Mouse (Mus musculus) 3T3-L1 (cell line): ENCODE data around the gene Mrps5.
"Not testable (repeated sequence)": the region's sequence is repeated elsewhere in the genome, so short reads cannot be mapped to it uniquely, and the experiment has no call there.

Source experiments
- DNase-seq: peaks from one replicate; pipeline ENCODE4 v3.0.0-alpha.2; 2015; ENCODE audit warnings: low read depth, low spot score

The Mrps5 gene

GRCm38 (mm10) chr2:127586694-127587513, at the start of gene Mrps5, which contains the start of gene Zfp661:
TSS of gene Mrps5 (plus strand) at chr2:127587222.
TSS of gene Zfp661 (minus strand) at chr2:127587094.
- peak; percentile 85 for DNase-seq

- DNase-seq, result peak; percentile 51
Measured at GRCm38 (mm10) chr2:127537548-127537947, 49.5 kb upstream of the Mrps5 start.

- DNase-seq, result peak; percentile 21
Measured at GRCm38 (mm10) chr2:127539494-127539893, 47.5 kb upstream of the Mrps5 start.

- DNase-seq, result no peak
Measured at GRCm38 (mm10) chr2:127541185-127541584, 45.8 kb upstream of the Mrps5 start, which contains the start of gene Prom2. TSS of gene Prom2 (minus strand) at chr2:127541467.

GRCm38 (mm10) chr2:127541697-127542096, 45.3 kb upstream of the Mrps5 start:
- no peak for DNase-seq

- no peak for DNase-seq
Measured at GRCm38 (mm10) chr2:127548342-127549074, 38.5 kb upstream of the Mrps5 start.

- peak; percentile 17 for DNase-seq
Measured at GRCm38 (mm10) chr2:127549711-127550110, 37.3 kb upstream of the Mrps5 start.

GRCm38 (mm10) chr2:127550446-127550845, 36.6 kb upstream of the Mrps5 start:
- DNase-seq, result no peak

GRCm38 (mm10) chr2:127551078-127551477, 35.9 kb upstream of the Mrps5 start:
- DNase-seq, result no peak

GRCm38 (mm10) chr2:127559070-127559966, 27.7 kb upstream of the Mrps5 start:
- DNase-seq, result peak; percentile 83

- peak; percentile 84 for DNase-seq
Measured at GRCm38 (mm10) chr2:127573322-127573721, 13.7 kb upstream of the Mrps5 start.

- DNase-seq, result peak; percentile 99
Measured at GRCm38 (mm10) chr2:127584436-127584858, 2.6 kb upstream of the Mrps5 start.

- DNase-seq, result no peak
Measured at GRCm38 (mm10) chr2:127587514-127587844, 457 bp downstream of the Mrps5 start.

GRCm38 (mm10) chr2:127588897-127589296, 1.9 kb downstream of the Mrps5 start:
- DNase-seq, result no peak

- no peak for DNase-seq
Measured at GRCm38 (mm10) chr2:127590204-127590603, 3.2 kb downstream of the Mrps5 start.

- DNase-seq, result no peak
Measured at GRCm38 (mm10) chr2:127590840-127591239, 3.8 kb downstream of the Mrps5 start.

- not testable (repeated sequence) for DNase-seq
Measured at GRCm38 (mm10) chr2:127603383-127603782, 16.4 kb downstream of the Mrps5 start.

- DNase-seq, result no peak
Measured at GRCm38 (mm10) chr2:127605203-127605602, 18.2 kb downstream of the Mrps5 start.

- DNase-seq, result peak; percentile 76
Measured at GRCm38 (mm10) chr2:127608234-127608633, 21.2 kb downstream of the Mrps5 start.

GRCm38 (mm10) chr2:127608986-127609385, 22.0 kb downstream of the Mrps5 start:
- no peak for DNase-seq

- DNase-seq, result no peak
Measured at GRCm38 (mm10) chr2:127611386-127611785, 24.4 kb downstream of the Mrps5 start.

GRCm38 (mm10) chr2:127612288-127612687, 25.3 kb downstream of the Mrps5 start:
- DNase-seq, result no peak
